Mouse (Mus musculus) thymus, adult 2 months (tissue): ENCODE measurements around the gene 1110008P14Rik.

ENCODE experiments used
- CTCF ChIP-seq: fragments of 200-500 bp; IDR thresholded peaks from 2 replicates; pipeline ENCODE4 v1.5.1; 2012; ENCODE audit warnings: mild to moderate bottlenecking, control low read depth, low read length, moderate library complexity, borderline replicate concordance; ENCODE audit not compliant: control insufficient read depth, poor library complexity, insufficient read depth; ENCODE audit errors: extremely low read depth
- POLR2A ChIP-seq: fragments of 200-500 bp; IDR thresholded peaks from 2 replicates; pipeline ENCODE4 v1.6.1; 2012; ENCODE audit warnings: mild to moderate bottlenecking, low read length, control low read depth, moderate library complexity; ENCODE audit not compliant: control insufficient read depth, poor library complexity, insufficient read depth; ENCODE audit errors: extremely low read depth

DNA sequence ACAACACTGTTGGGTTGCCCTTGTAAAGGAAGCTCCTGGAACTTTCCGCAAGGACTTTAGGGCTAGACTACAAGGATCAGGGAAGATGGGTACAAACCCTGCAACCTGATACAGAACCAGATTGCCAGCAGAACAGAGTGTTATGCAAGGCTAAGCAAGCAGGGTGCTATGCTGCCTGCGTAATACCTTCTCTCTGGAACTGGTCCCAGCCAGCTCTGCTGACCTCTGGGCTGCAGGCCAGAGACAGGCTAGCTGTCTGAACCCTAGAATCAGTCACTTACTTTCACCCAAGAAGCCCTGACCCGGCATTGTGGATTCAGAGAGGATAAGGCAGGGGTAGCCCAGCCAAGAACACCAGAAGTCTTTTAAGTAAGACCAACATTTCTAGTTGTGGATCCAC lies 37.6 kb upstream of the 1110008P14Rik start:
- TF ChIP-seq POLR2A (no peak), CTCF (no peak)
